Mouse (Mus musculus) embryonic facial prominence, embryonic 11.5 days (tissue): Measurements from ENCODE around the gene Fer. TPM values are rescaled to one million over a fixed set of nuclear protein-coding genes. Genes with fewer than 3 reads are reported as not detected.

ENCODE experiments used
- ATAC-seq: fragments of 200-750 bp; cut with Nextera tagmentation; replicated peaks from 2 replicates; pipeline ENCODE4 v1.8.0; 2017; ENCODE audit warnings: low read depth; ENCODE audit not compliant: insufficient number of reproducible peaks, low FRiP score, low TSS enrichment
- DNase-seq: peaks from one replicate; pipeline ENCODE4 v3.0.0-alpha.2; 2015; ENCODE audit warnings: low spot score
- H3K27ac ChIP-seq: fragments of 300-500 bp; sonication (generic); replicated peaks from 2 replicates; pipeline ENCODE4 v1.5.1; 2014; ENCODE audit warnings: mild to moderate bottlenecking, low read depth, low read length, control low read depth
- H3K27me3 ChIP-seq: fragments of 300-500 bp; sonication (generic); 2 replicates; pipeline ENCODE4 v1.6.1; 2014; ENCODE audit warnings: mild to moderate bottlenecking, low read length, moderate library complexity, mixed read lengths; ENCODE audit not compliant: control insufficient read depth, insufficient read depth
- H3K36me3 ChIP-seq: fragments of 300-500 bp; sonication (generic); replicated peaks from 2 replicates; pipeline ENCODE4 v1.6.1; 2014; ENCODE audit warnings: low read depth, mild to moderate bottlenecking, low read length, moderate library complexity, mixed read lengths; ENCODE audit not compliant: control insufficient read depth, insufficient read depth
- H3K4me1 ChIP-seq: fragments of 300-500 bp; sonication (generic); 2 replicates; pipeline ENCODE4 v1.6.1; 2014; ENCODE audit warnings: low read length, mixed read lengths; ENCODE audit not compliant: control insufficient read depth, insufficient read depth
- H3K4me2 ChIP-seq: fragments of 300-500 bp; sonication (generic); 2 replicates; pipeline ENCODE4 v1.6.1; 2014; ENCODE audit warnings: low read depth, mild to moderate bottlenecking, control low read depth, low read length, moderate library complexity
- H3K4me3 ChIP-seq: fragments of 300-500 bp; sonication (generic); 2 replicates; pipeline ENCODE4 v1.5.1; 2014; ENCODE audit warnings: low read depth, low read length, control low read depth
- H3K9ac ChIP-seq: fragments of 300-500 bp; sonication (generic); replicated peaks from 2 replicates; pipeline ENCODE4 v1.6.1; 2014; ENCODE audit warnings: mild to moderate bottlenecking, control low read depth, low read length
- H3K9me3 ChIP-seq: fragments of 300-500 bp; sonication (generic); replicated peaks from 2 replicates; pipeline ENCODE4 v1.6.1; 2016; ENCODE audit warnings: mild to moderate bottlenecking, low read length, inconsistent platforms, mixed read lengths; ENCODE audit not compliant: control insufficient read depth
- WGBS: fragments of 180-500 bp; shearing (Covaris S2); extraction: QIAGEN DNeasy Blood & Tissue Kit; methylation state at CpG from one replicate; pipeline ENCODE4 v1.1.7; 2014; 5-methylcytosine and 5-hydroxymethylcytosine counted together
- polyA plus RNA-seq: library from polyadenylated mRNA; unstranded; fragments of >200 nt; fragmentation: Nextera tagmentation; extraction: Ambion mirVana; gene quantifications from 2 replicates; pipeline ENCODE4 v1.2.1, GENCODE M21; 2014

The Fer gene
- polyA plus RNA-seq, 1 experiment from 2014 or later, result 34.6 TPM

DNA sequence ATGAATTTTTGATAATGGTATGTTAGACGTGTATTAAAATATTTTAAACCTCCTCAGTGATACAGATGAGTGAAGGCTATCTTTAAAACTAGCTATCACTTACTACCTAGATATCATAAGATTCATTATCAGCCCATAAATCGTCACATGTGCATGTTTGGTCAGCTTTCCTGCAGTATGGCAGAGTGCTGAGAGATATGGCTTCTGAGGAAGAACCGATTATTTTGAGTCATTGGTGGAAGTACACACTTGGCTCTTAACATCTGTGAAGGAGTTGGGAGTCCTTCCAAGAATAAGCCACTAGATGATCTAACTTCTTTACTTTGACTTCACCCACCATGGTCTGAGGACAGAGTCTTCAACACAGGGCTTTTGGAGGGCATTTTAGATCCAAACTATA is 117.3 kb downstream of the Fer start:
- ATAC-seq (no peak), DNase-seq (no peak)
- Histone ChIP-seq H3K9ac (no peak overlapping the region), H3K4me1 (no peaks in the 10 kb centered on the region), H3K4me2 (no peak overlapping the region), H3K36me3 (no peaks in the 10 kb centered on the region), H3K9me3 (no peaks in the 10 kb centered on the region), H3K27ac (no peak overlapping the region), H3K27me3 (no peaks in the 10 kb centered on the region), H3K4me3 (no peak overlapping the region)
- WGBS, result 90% methylated on average over 3 of the region's 3 CpGs

- H3K4me1 ChIP-seq, result no peaks in the 10 kb centered on the region
- H3K9me3 ChIP-seq, result no peaks in the 10 kb centered on the region
- no peak overlapping the region for H3K9ac ChIP-seq
- DNase-seq (no peak), ATAC-seq (no peak)
- 92% methylated on average over 2 of the region's 2 CpGs for WGBS
- no peaks in the 10 kb centered on the region for H3K27me3 ChIP-seq
- no peak overlapping the region for H3K4me3 ChIP-seq
- no peak overlapping the region for H3K27ac ChIP-seq
- no peaks in the 10 kb centered on the region for H3K36me3 ChIP-seq
- H3K4me2 ChIP-seq, result no peak overlapping the region
Measured at GRCm38 (mm10) chr17:63988710-63989109, 125.8 kb downstream of the Fer start.

DNA sequence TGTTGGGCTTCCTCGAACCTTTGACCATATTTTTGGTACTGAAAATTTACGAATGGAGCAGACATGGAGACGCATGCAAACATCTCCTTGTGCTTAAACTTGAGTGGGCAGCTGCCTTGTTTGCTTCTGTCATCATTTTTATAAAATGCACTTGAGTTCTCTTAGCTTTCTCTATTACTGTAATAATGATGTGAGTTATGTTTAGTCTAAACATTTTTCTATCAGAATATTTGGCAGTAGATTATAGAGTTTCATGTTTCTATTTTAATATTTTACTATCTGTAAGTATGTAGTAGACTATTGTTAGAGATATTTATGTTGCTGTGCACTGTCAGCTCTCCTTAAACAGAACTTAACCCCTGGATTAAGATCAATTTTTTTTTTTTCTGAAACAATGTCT is 128.3 kb downstream of the Fer start:
- H3K4me2 ChIP-seq, result no peak overlapping the region
- H3K9ac ChIP-seq, result no peak overlapping the region
- no peaks in the 10 kb centered on the region for H3K9me3 ChIP-seq
- H3K4me1 ChIP-seq, result no peaks in the 10 kb centered on the region
- H3K36me3 ChIP-seq, result no peaks in the 10 kb centered on the region
- H3K27me3 ChIP-seq, result no peaks in the 10 kb centered on the region
- no peak overlapping the region for H3K27ac ChIP-seq
- H3K4me3 ChIP-seq, result no peak overlapping the region
- 85% methylated on average over 3 of the region's 3 CpGs for WGBS
- ATAC-seq (no peak), DNase-seq (no peak)

GRCm38 (mm10) chr17:63995921-63996320 is 133.1 kb downstream of the Fer start:
- 89% methylated on average over 1 of the region's 1 CpGs for WGBS

DNA sequence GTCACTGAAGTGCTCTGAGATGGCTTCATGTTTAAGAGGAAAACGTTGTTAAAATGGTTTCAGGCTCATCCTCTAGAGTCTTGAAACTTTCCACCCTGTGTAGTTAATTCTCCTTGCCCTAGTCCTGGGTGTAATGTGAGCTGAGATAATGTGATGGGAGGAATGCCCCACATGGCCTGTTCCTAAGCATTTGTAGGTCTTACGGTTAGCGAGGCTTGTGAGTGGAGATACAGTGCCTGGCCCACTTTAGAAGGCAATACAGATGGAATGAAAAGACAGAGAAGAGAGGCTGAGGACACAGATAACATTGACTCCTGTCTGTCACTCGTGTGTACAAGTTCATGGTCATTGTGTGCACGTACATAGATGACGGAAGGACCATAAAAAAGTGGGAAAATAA is 134.8 kb downstream of the Fer start:
- no peak for DNase-seq
- Histone ChIP-seq H3K27ac (no peak overlapping the region), H3K4me2 (no peak overlapping the region), H3K4me1 (no peaks in the 10 kb centered on the region), H3K36me3 (no peaks in the 10 kb centered on the region), H3K27me3 (no peaks in the 10 kb centered on the region), H3K9me3 (no peaks in the 10 kb centered on the region), H3K9ac (no peak overlapping the region), H3K4me3 (no peak overlapping the region)
- 84% methylated on average over 6 of the region's 6 CpGs for WGBS
- ATAC-seq, result no peak

More at GRCm38 (mm10) chr17:63995921-63996320, 133.1 kb downstream of the Fer start:
- Histone ChIP-seq H3K9ac (no peak overlapping the region), H3K4me2 (no peak overlapping the region), H3K4me1 (no peaks in the 10 kb centered on the region), H3K4me3 (no peak overlapping the region), H3K36me3 (no peaks in the 10 kb centered on the region), H3K27ac (no peak overlapping the region), H3K27me3 (no peaks in the 10 kb centered on the region), H3K9me3 (no peaks in the 10 kb centered on the region)
- DNase-seq (no peak), ATAC-seq (no peak)

GRCm38 (mm10) chr17:64003444-64003843 is 140.6 kb downstream of the Fer start:
- Histone ChIP-seq H3K27ac (no peak overlapping the region), H3K9me3 (no peaks in the 10 kb centered on the region), H3K4me3 (no peak overlapping the region), H3K9ac (no peak overlapping the region), H3K4me2 (no peak overlapping the region), H3K36me3 (no peaks in the 10 kb centered on the region), H3K27me3 (no peaks in the 10 kb centered on the region), H3K4me1 (no peaks in the 10 kb centered on the region)
- 78% methylated on average over 13 of the region's 13 CpGs for WGBS
- DNase-seq, result peak; percentile 26
- ATAC-seq, result no peak

- Histone ChIP-seq H3K9ac (no peak overlapping the region), H3K27ac (no peak overlapping the region), H3K4me2 (no peak overlapping the region), H3K27me3 (no peaks in the 10 kb centered on the region), H3K4me3 (no peak overlapping the region), H3K9me3 (no peaks in the 10 kb centered on the region), H3K4me1 (no peaks in the 10 kb centered on the region), H3K36me3 (no peaks in the 10 kb centered on the region)
- ATAC-seq, result no peak
- DNase-seq, result no peak
- WGBS, result 71% methylated on average over 4 of the region's 4 CpGs
Measured at GRCm38 (mm10) chr17:64005575-64006249, 142.8 kb downstream of the Fer start.

- DNase-seq (no peak), ATAC-seq (no peak)
- Histone ChIP-seq H3K9me3 (no peaks in the 10 kb centered on the region), H3K9ac (no peak overlapping the region), H3K4me3 (no peak overlapping the region), H3K27ac (no peak overlapping the region), H3K4me2 (no peak overlapping the region), H3K36me3 (no peaks in the 10 kb centered on the region), H3K27me3 (no peaks in the 10 kb centered on the region), H3K4me1 (no peaks in the 10 kb centered on the region)
- WGBS, result 88% methylated on average over 4 of the region's 4 CpGs
Measured at GRCm38 (mm10) chr17:64016606-64017005, 153.7 kb downstream of the Fer start.
